Comparison of ENCODE assay signal across 29 mouse cellular contexts in the genomic region with DNA sequence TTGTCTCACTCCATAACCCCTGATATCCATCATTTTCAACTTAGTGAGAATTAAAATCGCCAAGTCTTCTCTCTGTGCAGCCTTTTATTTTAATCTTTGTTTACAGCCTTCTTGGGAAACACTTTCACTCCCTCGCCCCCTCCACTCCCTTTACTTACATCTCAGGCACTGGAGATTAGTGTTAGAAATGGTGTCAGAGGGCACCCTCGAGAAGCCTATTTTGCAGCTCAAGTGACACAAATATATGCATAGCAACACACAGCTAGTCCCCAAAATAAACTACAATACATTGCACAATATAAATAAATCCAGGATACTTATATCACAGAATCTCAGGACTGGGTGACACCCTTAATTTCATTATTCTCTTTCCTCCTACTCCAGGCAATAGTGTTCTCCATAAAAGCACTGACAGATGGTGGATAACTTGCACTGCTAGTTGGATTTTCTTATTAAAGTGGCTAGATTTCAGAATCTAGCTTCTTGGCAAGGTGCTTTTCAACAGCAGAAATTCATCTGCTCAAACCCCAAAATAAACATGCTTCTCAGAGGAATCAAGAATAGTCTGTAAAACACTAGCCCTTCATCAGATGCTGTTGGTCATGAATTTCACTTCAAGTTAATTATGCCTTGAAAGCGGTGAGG.
DNase-seq lines count a peak whose midpoint lies in the region; ATAC-seq and TF ChIP-seq lines count a peak whose summit lies in the region.
"Had no signal": no experiment of that assay in that cellular context is flagged by ENCODE, and none has a peak within 500 bp of the region (broad histone marks: within the 10 kb centered on the region; RNA-seq: fewer than 3 reads in every experiment).

No protein-coding gene starts in this region.

- no peak for TF ChIP-seq CTCF in forebrain, postnatal 0 days (IDR thresholded peaks at IDR 0.05; ENCODE audit: low read depth)
- TF ChIP-seq CTCF in brain, embryonic 14.5 days (IDR thresholded peaks at IDR 0.05; ENCODE audit: borderline replicate concordance, extremely low read depth, insufficient read depth, insufficient read length) = no peak

- no peaks in the 10 kb centered on the region for H3K27me3 ChIP-seq in forebrain, postnatal 0 days (ENCODE audit: insufficient read depth, low read length)
- H3K27me3 ChIP-seq in forebrain, embryonic 12.5 days = no peaks in the 10 kb centered on the region
- H3K27me3 ChIP-seq: embryonic facial prominence, embryonic 12.5 days; heart, embryonic 13.5 days; limb, embryonic 12.5 days; liver, embryonic 15.5 days; megakaryocyte, embryonic 14.5 days; stomach, embryonic 15.5 days had no signal

- no peaks in the 10 kb centered on the region for H3K9me3 ChIP-seq in forebrain, postnatal 0 days (ENCODE audit: low read length)
- no peaks in the 10 kb centered on the region for H3K9me3 ChIP-seq in forebrain, embryonic 12.5 days
- H3K9me3 ChIP-seq: embryonic facial prominence, embryonic 12.5 days; heart, embryonic 13.5 days; limb, embryonic 12.5 days; liver, embryonic 15.5 days; megakaryocyte, embryonic 14.5 days; stomach, embryonic 15.5 days had no signal

- no peak overlapping the region for H3K4me2 ChIP-seq in forebrain, postnatal 0 days (ENCODE audit: low read depth)
- H3K4me2 ChIP-seq in forebrain, embryonic 12.5 days = no peak overlapping the region
- H3K4me2 ChIP-seq: embryonic facial prominence, embryonic 12.5 days; heart, embryonic 13.5 days; hindbrain, embryonic 14.5 days; limb, embryonic 12.5 days; liver, embryonic 15.5 days; lung, embryonic 14.5 days; stomach, embryonic 15.5 days had no signal

- H3K4me1 ChIP-seq in forebrain, postnatal 0 days (ENCODE audit: insufficient read depth) = 0 out of 2 replicates have a peak, but pooled peaks cover 4% of the 10 kb centered on the region
- no peaks in the 10 kb centered on the region for H3K4me1 ChIP-seq in forebrain, embryonic 12.5 days
- H3K4me1 ChIP-seq: embryonic facial prominence, embryonic 12.5 days; limb, embryonic 12.5 days; liver, embryonic 15.5 days; megakaryocyte, embryonic 14.5 days; stomach, embryonic 15.5 days had no signal

- no peak overlapping the region for H3K9ac ChIP-seq in forebrain, postnatal 0 days
- H3K9ac ChIP-seq in forebrain, embryonic 12.5 days = no peak overlapping the region
- H3K9ac ChIP-seq: embryonic facial prominence, embryonic 12.5 days; heart, embryonic 13.5 days; hindbrain, embryonic 14.5 days; limb, embryonic 12.5 days; liver, embryonic 15.5 days; lung, embryonic 14.5 days; stomach, embryonic 15.5 days had no signal

- ATAC-seq in forebrain, postnatal 0 days = peak; percentile 77
- ATAC-seq in forebrain, embryonic 12.5 days (ENCODE audit: low FRiP score) = no peak
- ATAC-seq: CD4-positive, CD25-positive, alpha-beta regulatory T cell, adult 4 months; intestine, postnatal 0 days had no signal

- 59% methylated on average over 4 of the region's 4 CpGs for WGBS in forebrain, postnatal 0 days
- WGBS in forebrain, embryonic 12.5 days = 80% methylated on average over 4 of the region's 4 CpGs

- no peak for TF ChIP-seq POLR2A in brain, embryonic 14.5 days (IDR thresholded peaks at IDR 0.05; ENCODE audit: borderline replicate concordance, extremely low read depth, insufficient read depth, insufficient read length, poor library complexity, severe bottlenecking)

- H3K27ac ChIP-seq in forebrain, postnatal 0 days (ENCODE audit: low read depth, low read length) = peak overlapping the region; percentile 64
- H3K27ac ChIP-seq in forebrain, embryonic 12.5 days = no peak overlapping the region
- H3K27ac ChIP-seq: embryonic facial prominence, embryonic 12.5 days; heart, embryonic 13.5 days; hindbrain, embryonic 14.5 days; limb, embryonic 12.5 days; liver, embryonic 15.5 days; stomach, embryonic 15.5 days had no signal

- H3K36me3 ChIP-seq in forebrain, postnatal 0 days (ENCODE audit: insufficient read depth) = no peaks in the 10 kb centered on the region
- H3K36me3 ChIP-seq in forebrain, embryonic 12.5 days (replicated peaks) = no peaks in the 10 kb centered on the region
- H3K36me3 ChIP-seq: embryonic facial prominence, embryonic 12.5 days; heart, embryonic 13.5 days; limb, embryonic 12.5 days; liver, embryonic 15.5 days; stomach, embryonic 15.5 days had no signal

- DNase-seq in forebrain, postnatal 0 days = peak; percentile 66
- peak; percentile 24 to 52 for DNase-seq in left cerebral cortex, adult 9 months (ENCODE audit: low spot score in 2 of 2)
- DNase-seq in left cerebral cortex, postnatal 4 days = no peak
- DNase-seq in adipocyte (ENCODE audit: low spot score) = peak; percentile 43
- peak; percentile 40 for DNase-seq in brain, embryonic 14.5 days (ENCODE audit: low read depth)
- DNase-seq in cerebellum, postnatal 14 days = no peak
- no peak for DNase-seq in thymus, postnatal 4 days
- DNase-seq: adrenal gland, postnatal 25 days; cerebellum, adult 8-10 months; cerebellum, postnatal 36 days; embryo, embryonic 11 days; heart, postnatal 10 days; kidney, adult 9 months; kidney, postnatal 10 days; lung, embryonic 14.5 days; lung, postnatal 36 days; midbrain, embryonic 14.5 days; right cerebral cortex, postnatal 14 days; thymus, adult 2 months had no signal

- H3K4me3 ChIP-seq in forebrain, postnatal 0 days (ENCODE audit: low read depth, low read length) = no peak overlapping the region
- H3K4me3 ChIP-seq in forebrain, embryonic 12.5 days (replicated peaks) = no peak overlapping the region
- H3K4me3 ChIP-seq: embryonic facial prominence, embryonic 12.5 days; heart, embryonic 13.5 days; limb, embryonic 12.5 days; liver, embryonic 15.5 days; megakaryocyte, embryonic 14.5 days; stomach, embryonic 15.5 days had no signal

- intact Hi-C loops in left cerebral cortex, postnatal 4 days (cut with DNase I) = no loop called here

Comparison
In these comparisons a context has a peak if more than half of its experiments do, and no peak if none do; other contexts are left out.
1. DNase-seq: peak in forebrain, postnatal 0 days (single experiment), left cerebral cortex, adult 9 months (2 of 2), adipocyte (single experiment) and brain, embryonic 14.5 days (single experiment); none in left cerebral cortex, postnatal 4 days (single experiment), cerebellum, postnatal 14 days (0 of 2) and thymus, postnatal 4 days (single experiment).